In genomic region chr2:76671641-76672040, GRCm38 (mm10) we compare ENCODE assay signal across 10 mouse cellular contexts. TPM values are rescaled to one million over a fixed set of nuclear protein-coding genes. Genes with fewer than 3 reads are reported as not detected.
A peak's percentile ranks its signal among the peaks of the same experiment; 100 is the strongest.
DNase-seq lines count a peak whose midpoint lies in the region; ATAC-seq and TF ChIP-seq lines count a peak whose summit lies in the region.
"Had no signal": no experiment of that assay in that cellular context is flagged by ENCODE, and none has a peak within 500 bp of the region (broad histone marks: within the 10 kb centered on the region; RNA-seq: fewer than 3 reads in every experiment).

No protein-coding gene starts in this region.

- no peaks in the 10 kb centered on the region for H3K36me3 ChIP-seq in heart, postnatal 0 days (replicated peaks; ENCODE audit: control insufficient read depth, insufficient read depth, low read length)
- H3K36me3 ChIP-seq in liver, embryonic 15.5 days (replicated peaks) = no peaks in the 10 kb centered on the region

- H3K9ac ChIP-seq in heart, postnatal 0 days (replicated peaks; ENCODE audit: low read depth, low read length) = peak overlapping the region; percentile 60; the same call in 1 of the 2 replicates
- H3K9ac ChIP-seq in liver, embryonic 15.5 days = no peak overlapping the region

- DNase-seq in heart, adult 11 months = peak; percentile 58
- no peak for DNase-seq in heart, postnatal 10 days
- DNase-seq in A20 (ENCODE audit: low read depth, low spot score) = peak; percentile 49
- no peak for DNase-seq in heart, postnatal 0 days (ENCODE audit: low spot score)
- no peak for DNase-seq in left cerebral cortex, postnatal 25 days (ENCODE audit: low spot score in 2 of 2)
- no peak for DNase-seq in yolk sac, embryonic 10.5 days (ENCODE audit: low spot score)

- H3K27ac ChIP-seq in heart, postnatal 0 days (ENCODE audit: low read depth) = no peak overlapping the region
- H3K27ac ChIP-seq in liver, embryonic 15.5 days (replicated peaks) = no peak overlapping the region

- TF ChIP-seq CTCF in heart, postnatal 0 days (IDR thresholded peaks at IDR 0.05; ENCODE audit: low read depth) = no peak

- intact Hi-C loops in heart, postnatal 10 days (cut with DNase I) = loop anchor here (2.0 kb wide), 1 partner anchor 23 kb away; the partner anchor contains the start of genes Pjvk and Prkra
- intact Hi-C loops in left cerebral cortex, postnatal 25 days (cut with DNase I) = loop anchor here (1.0 kb wide), 1 partner anchor 23 kb away; the partner anchor contains the start of genes Pjvk and Prkra

- H3K4me1 ChIP-seq in heart, postnatal 0 days (ENCODE audit: control insufficient read depth, insufficient read depth) = peaks cover 13% of the 10 kb centered on the region; the same call in 1 of the 2 replicates
- peaks cover 46% of the 10 kb centered on the region for H3K4me1 ChIP-seq in liver, embryonic 15.5 days (replicated peaks)

- no peak for ATAC-seq in heart, postnatal 0 days (ENCODE audit: insufficient read depth, low read depth)
- ATAC-seq in liver, embryonic 15.5 days (ENCODE audit: insufficient read depth) = no peak
- no peak for ATAC-seq in cerebellum, adult (ENCODE audit: insufficient number of reproducible peaks, low FRiP score, low TSS enrichment)

- H3K4me3 ChIP-seq in heart, postnatal 0 days (ENCODE audit: low read depth, low read length) = peak overlapping the region; percentile 52
- H3K4me3 ChIP-seq in liver, embryonic 15.5 days (replicated peaks) = 0 out of 2 replicates have a peak overlapping the region, but pooled peaks have one; percentile 55

- H3K9me3 ChIP-seq in heart, postnatal 0 days (replicated peaks; ENCODE audit: control insufficient read depth, low read length) = no peaks in the 10 kb centered on the region
- H3K9me3 ChIP-seq in liver, embryonic 15.5 days (replicated peaks) = no peaks in the 10 kb centered on the region

- H3K4me2 ChIP-seq in heart, postnatal 0 days (ENCODE audit: low read depth, low read length) = peak overlapping the region; percentile 70
- H3K4me2 ChIP-seq in liver, embryonic 15.5 days = peak overlapping the region; percentile 67

- no peak for TF ChIP-seq EP300 in heart, postnatal 0 days (IDR thresholded peaks at IDR 0.05; ENCODE audit: low read depth)

- 72% methylated on average over 6 of the region's 6 CpGs for WGBS in heart, postnatal 0 days
- WGBS in liver, embryonic 15.5 days (ENCODE audit: insufficient replicate concordance) = 65% methylated on average over 6 of the region's 6 CpGs

- no peaks in the 10 kb centered on the region for H3K27me3 ChIP-seq in heart, postnatal 0 days (ENCODE audit: control insufficient read depth, insufficient read depth, low read length)
- no peaks in the 10 kb centered on the region for H3K27me3 ChIP-seq in liver, embryonic 15.5 days

RNA-seq across cellular contexts. Expression of gene Fkbp7, which starts 1.3 kb away (rescaled TPM):
- 10 to 100 TPM; 30.3 to 33.6 TPM for total RNA-seq in heart, postnatal 10 days (2021)
- total RNA-seq in heart, postnatal 0 days (2014; rRNA removed; ENCODE audit: low replicate concordance) = 16.9 and 36.3 TPM in 2 replicates
- 76.6 and 80.1 TPM in 2 replicates for polyA plus RNA-seq in heart, postnatal 0 days (2015; fragmentation: Nextera tagmentation; extraction: Ambion mirVana)
- polyA plus RNA-seq in liver, embryonic 15.5 days (2015; fragmentation: Nextera tagmentation; extraction: Ambion mirVana) = 4.5 and 4.9 TPM in 2 replicates
- total RNA-seq in left cerebral cortex, postnatal 25 days (2021) = 1 to 10 TPM; 4.4 to 5.6 TPM

RNA-seq across cellular contexts. Expression of gene Plekha3, which starts 3.4 kb away (rescaled TPM):
- total RNA-seq in heart, postnatal 10 days (2021) = 10 to 100 TPM; 21.3 to 24.3 TPM
- 6.4 and 10.4 TPM in 2 replicates for total RNA-seq in heart, postnatal 0 days (2014; rRNA removed; ENCODE audit: low replicate concordance)
- polyA plus RNA-seq in heart, postnatal 0 days (2015; fragmentation: Nextera tagmentation; extraction: Ambion mirVana) = 8.1 and 8.4 TPM in 2 replicates
- polyA plus RNA-seq in liver, embryonic 15.5 days (2015; fragmentation: Nextera tagmentation; extraction: Ambion mirVana) = 2.7 TPM in 2 replicates
- total RNA-seq in left cerebral cortex, postnatal 25 days (2021) = 10 to 100 TPM; 37.1 to 38.3 TPM

RNA-seq across cellular contexts. Expression of gene Pjvk, which starts 23.4 kb away (rescaled TPM):
- under 1 TPM in 1 of 2 experiments, not detected in 1; 0.45 TPM for total RNA-seq in heart, postnatal 10 days (2021)
- total RNA-seq in heart, postnatal 0 days (2014; rRNA removed; ENCODE audit: low replicate concordance) = not detected in 2 replicates
- polyA plus RNA-seq in heart, postnatal 0 days (2015; fragmentation: Nextera tagmentation; extraction: Ambion mirVana) = 0.11 and 0.29 TPM in 2 replicates
- not detected in 2 replicates for polyA plus RNA-seq in liver, embryonic 15.5 days (2015; fragmentation: Nextera tagmentation; extraction: Ambion mirVana)
- total RNA-seq in left cerebral cortex, postnatal 25 days (2021) = under 1 TPM; 0.27 to 0.30 TPM
- total RNA-seq: granulocyte monocyte progenitor cell, adult 5-6 weeks; neutrophil, adult 5-6 weeks had no signal

RNA-seq across cellular contexts. Expression of gene Prkra, which starts 23.8 kb away (rescaled TPM):
- 10 to 100 TPM; 16.4 to 18.4 TPM for total RNA-seq in heart, postnatal 10 days (2021)
- total RNA-seq in heart, postnatal 0 days (2014; rRNA removed; ENCODE audit: low replicate concordance) = 31.8 and 32.0 TPM in 2 replicates
- polyA plus RNA-seq in heart, postnatal 0 days (2015; fragmentation: Nextera tagmentation; extraction: Ambion mirVana) = 25.2 and 26.9 TPM in 2 replicates
- polyA plus RNA-seq in liver, embryonic 15.5 days (2015; fragmentation: Nextera tagmentation; extraction: Ambion mirVana) = 5.6 and 7.2 TPM in 2 replicates
- 10 to 100 TPM; 14.2 to 14.7 TPM for total RNA-seq in left cerebral cortex, postnatal 25 days (2021)

Comparison
In these comparisons a context has a peak if more than half of its experiments do, and no peak if none do; other contexts are left out.
1. DNase-seq: peak in heart, adult 11 months (single experiment) and A20 (single experiment); none in heart, postnatal 10 days (0 of 2), heart, postnatal 0 days (single experiment), left cerebral cortex, postnatal 25 days (0 of 2) and yolk sac, embryonic 10.5 days (single experiment).